Mouse (Mus musculus): ENCODE data around the gene Mtmr10.

Gene Mtmr10

GRCm38 (mm10) chr7:64287414-64288091 is at the start of gene Mtmr10:
Gene Mtmr10, plus strand, starts transcription at chr7:64287653.
- Histone ChIP-seq H3K27me3 (ENCODE audit: control insufficient read depth, insufficient read depth, low read length, poor library complexity, severe bottlenecking) (no peaks in the 10 kb centered on the region), H3K36me3 (ENCODE audit: control insufficient read depth, insufficient read depth, low read length, poor library complexity, severe bottlenecking) (no peaks in the 10 kb centered on the region)
- DNase-seq (ENCODE audit: low read depth, low spot score) = peak; percentile 97

- DNase-seq (ENCODE audit: low read depth, low spot score) = no peak
- H3K27me3 ChIP-seq (ENCODE audit: control insufficient read depth, insufficient read depth, low read length, poor library complexity, severe bottlenecking) = no peaks in the 10 kb centered on the region
- no peaks in the 10 kb centered on the region for H3K36me3 ChIP-seq (ENCODE audit: control insufficient read depth, insufficient read depth, low read length, poor library complexity, severe bottlenecking)
These were observed 49.7 kb upstream of the Mtmr10 start for GRCm38 (mm10) chr7:64237747-64238146.

- H3K36me3 ChIP-seq (ENCODE audit: control insufficient read depth, insufficient read depth, low read length, poor library complexity, severe bottlenecking) = no peaks in the 10 kb centered on the region
- no peak for DNase-seq (ENCODE audit: low read depth, low spot score)
- no peaks in the 10 kb centered on the region for H3K27me3 ChIP-seq (ENCODE audit: control insufficient read depth, insufficient read depth, low read length, poor library complexity, severe bottlenecking)
These were observed 48.9 kb upstream of the Mtmr10 start for GRCm38 (mm10) chr7:64238410-64239086.

GRCm38 (mm10) chr7:64239138-64239805 is 48.2 kb upstream of the Mtmr10 start:
- Histone ChIP-seq H3K36me3 (ENCODE audit: control insufficient read depth, insufficient read depth, low read length, poor library complexity, severe bottlenecking) (no peaks in the 10 kb centered on the region), H3K27me3 (ENCODE audit: control insufficient read depth, insufficient read depth, low read length, poor library complexity, severe bottlenecking) (no peaks in the 10 kb centered on the region)
- no peak for DNase-seq (ENCODE audit: low read depth, low spot score)

- no peaks in the 10 kb centered on the region for H3K27me3 ChIP-seq (ENCODE audit: control insufficient read depth, insufficient read depth, low read length, poor library complexity, severe bottlenecking)
- H3K36me3 ChIP-seq (ENCODE audit: control insufficient read depth, insufficient read depth, low read length, poor library complexity, severe bottlenecking) = no peaks in the 10 kb centered on the region
- DNase-seq (ENCODE audit: low read depth, low spot score) = no peak
These were observed 47.6 kb upstream of the Mtmr10 start for GRCm38 (mm10) chr7:64239806-64240315.

GRCm38 (mm10) chr7:64242424-64242823 is 45.0 kb upstream of the Mtmr10 start:
- DNase-seq (ENCODE audit: low read depth, low spot score) = no peak
- Histone ChIP-seq H3K27me3 (ENCODE audit: control insufficient read depth, insufficient read depth, low read length, poor library complexity, severe bottlenecking) (no peaks in the 10 kb centered on the region), H3K36me3 (ENCODE audit: control insufficient read depth, insufficient read depth, low read length, poor library complexity, severe bottlenecking) (no peaks in the 10 kb centered on the region)

- H3K27me3 ChIP-seq (ENCODE audit: control insufficient read depth, insufficient read depth, low read length, poor library complexity, severe bottlenecking) = no peaks in the 10 kb centered on the region
- no peaks in the 10 kb centered on the region for H3K36me3 ChIP-seq (ENCODE audit: control insufficient read depth, insufficient read depth, low read length, poor library complexity, severe bottlenecking)
- DNase-seq (ENCODE audit: low read depth, low spot score) = no peak
These were observed 43.1 kb upstream of the Mtmr10 start for GRCm38 (mm10) chr7:64244371-64244770.

GRCm38 (mm10) chr7:64246713-64247112 is 40.7 kb upstream of the Mtmr10 start:
- Histone ChIP-seq H3K36me3 (ENCODE audit: control insufficient read depth, insufficient read depth, low read length, poor library complexity, severe bottlenecking) (no peaks in the 10 kb centered on the region), H3K27me3 (ENCODE audit: control insufficient read depth, insufficient read depth, low read length, poor library complexity, severe bottlenecking) (no peaks in the 10 kb centered on the region)
- DNase-seq (ENCODE audit: low read depth, low spot score) = no peak

- Histone ChIP-seq H3K27me3 (ENCODE audit: control insufficient read depth, insufficient read depth, low read length, poor library complexity, severe bottlenecking) (no peaks in the 10 kb centered on the region), H3K36me3 (ENCODE audit: control insufficient read depth, insufficient read depth, low read length, poor library complexity, severe bottlenecking) (no peaks in the 10 kb centered on the region)
- no peak for DNase-seq (ENCODE audit: low read depth, low spot score)
These were observed 39.1 kb upstream of the Mtmr10 start for GRCm38 (mm10) chr7:64248352-64248751.

GRCm38 (mm10) chr7:64249715-64250114 is 37.7 kb upstream of the Mtmr10 start:
- no peak for DNase-seq (ENCODE audit: low read depth, low spot score)
- Histone ChIP-seq H3K36me3 (ENCODE audit: control insufficient read depth, insufficient read depth, low read length, poor library complexity, severe bottlenecking) (no peaks in the 10 kb centered on the region), H3K27me3 (ENCODE audit: control insufficient read depth, insufficient read depth, low read length, poor library complexity, severe bottlenecking) (no peaks in the 10 kb centered on the region)

- no peak for DNase-seq (ENCODE audit: low read depth, low spot score)
- Histone ChIP-seq H3K36me3 (ENCODE audit: control insufficient read depth, insufficient read depth, low read length, poor library complexity, severe bottlenecking) (no peaks in the 10 kb centered on the region), H3K27me3 (ENCODE audit: control insufficient read depth, insufficient read depth, low read length, poor library complexity, severe bottlenecking) (no peaks in the 10 kb centered on the region)
These were observed 37.0 kb upstream of the Mtmr10 start for GRCm38 (mm10) chr7:64250417-64250816.

- no peak for DNase-seq (ENCODE audit: low read depth, low spot score)
- Histone ChIP-seq H3K27me3 (ENCODE audit: control insufficient read depth, insufficient read depth, low read length, poor library complexity, severe bottlenecking) (no peaks in the 10 kb centered on the region), H3K36me3 (ENCODE audit: control insufficient read depth, insufficient read depth, low read length, poor library complexity, severe bottlenecking) (no peaks in the 10 kb centered on the region)
These were observed 33.7 kb upstream of the Mtmr10 start for GRCm38 (mm10) chr7:64253736-64254135.

GRCm38 (mm10) chr7:64265502-64266279 is 21.8 kb upstream of the Mtmr10 start:
- no peak for DNase-seq (ENCODE audit: low read depth, low spot score)
- Histone ChIP-seq H3K27me3 (ENCODE audit: control insufficient read depth, insufficient read depth, low read length, poor library complexity, severe bottlenecking) (no peaks in the 10 kb centered on the region), H3K36me3 (ENCODE audit: control insufficient read depth, insufficient read depth, low read length, poor library complexity, severe bottlenecking) (no peaks in the 10 kb centered on the region)

- no peaks in the 10 kb centered on the region for H3K27me3 ChIP-seq (ENCODE audit: control insufficient read depth, insufficient read depth, low read length, poor library complexity, severe bottlenecking)
- DNase-seq (ENCODE audit: low read depth, low spot score) = no peak
These were observed 20.9 kb upstream of the Mtmr10 start for GRCm38 (mm10) chr7:64266587-64266986.

More at GRCm38 (mm10) chr7:64266587-64266986, 20.9 kb upstream of the Mtmr10 start:
- no peaks in the 10 kb centered on the region for H3K36me3 ChIP-seq (ENCODE audit: control insufficient read depth, insufficient read depth, low read length, poor library complexity, severe bottlenecking)
